Mouse (Mus musculus) lung, postnatal 0 days (tissue): ENCODE data around the gene Egln2.

Experiments used
- CTCF ChIP-seq: IDR thresholded peaks from 2 replicates; pipeline ENCODE4 v1.5.1; 2016; ENCODE audit warnings: antibody characterized with exemption, mild to moderate bottlenecking
- EP300 ChIP-seq: IDR thresholded peaks from 2 replicates; pipeline ENCODE4 v1.6.1; 2016; ENCODE audit warnings: antibody characterized with exemption, mild to moderate bottlenecking, control low read depth

DNA sequence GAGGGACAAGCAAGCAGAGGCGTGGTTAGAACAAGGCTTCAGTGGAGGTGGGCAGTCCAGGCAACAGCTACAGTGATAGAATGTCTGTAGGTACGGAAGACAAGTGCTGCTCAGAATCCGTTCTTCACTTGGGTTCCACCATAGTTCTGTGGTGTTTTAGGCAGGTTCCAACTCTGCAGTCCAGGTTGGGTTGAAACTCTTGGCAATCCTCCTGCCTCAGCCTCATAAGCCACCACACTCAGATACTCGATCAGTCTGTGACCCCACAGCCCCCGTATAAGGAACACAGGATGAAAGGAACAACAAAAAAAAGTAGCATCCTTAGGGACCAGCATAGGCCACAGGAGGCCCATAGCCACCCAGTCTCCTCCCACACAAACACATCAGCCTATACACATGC lies 25.8 kb upstream of the Egln2 start:
- TF ChIP-seq EP300 (no peak), CTCF (no peak)
